Mouse (Mus musculus): ENCODE results near the gene Slc9c1.

Slc9c1 gene

DNA sequence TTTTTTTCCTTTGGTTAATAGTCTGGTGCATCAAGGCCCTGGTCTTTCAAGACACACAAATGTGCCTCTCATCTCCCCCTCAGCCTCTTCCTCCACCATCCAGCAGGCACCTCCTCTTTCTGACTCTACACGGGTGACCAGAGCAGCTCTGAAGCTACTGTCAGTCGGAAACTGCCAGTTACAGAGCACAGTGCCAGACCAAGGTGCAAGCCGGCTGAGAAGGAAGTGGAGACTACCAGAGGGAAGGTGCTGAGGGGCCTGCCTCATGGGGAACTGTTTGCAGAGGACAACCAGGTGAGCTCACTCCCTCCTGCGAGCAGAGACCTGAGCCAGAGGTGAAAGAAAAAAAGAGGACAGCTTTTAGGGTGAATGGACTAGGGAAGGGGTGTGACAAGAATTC is 75.2 kb downstream of the Slc9c1 start, which contains the start of gene Gcsam:
TSS of gene Gcsam (plus strand) at position 114 of the 400 bp plus-strand sequence.
- Histone ChIP-seq H3K36me3 (ENCODE audit: insufficient read depth, low read length) (no peaks in the 10 kb centered on the region), H3K4me1 (replicated peaks; ENCODE audit: low read depth, low read length) (peaks cover 13% of the 10 kb centered on the region; the same call in 1 of the 2 replicates), H3K9me3 (ENCODE audit: low read length) (no peaks in the 10 kb centered on the region), H3K27me3 (ENCODE audit: insufficient read depth, low read length) (no peaks in the 10 kb centered on the region), H3K4me3 (replicated peaks; ENCODE audit: low read length) (no peak within 1 kb of the TSS)
- TF ChIP-seq POU5F1 (IDR thresholded peaks at IDR 0.05; ENCODE audit: borderline replicate concordance, low read length) (no peak), CTCF (conservative IDR thresholded peaks at IDR 0.05; ENCODE audit: low read length) (no peak), NANOG (IDR thresholded peaks at IDR 0.05; ENCODE audit: borderline replicate concordance, low read length) (no peak)

DNA sequence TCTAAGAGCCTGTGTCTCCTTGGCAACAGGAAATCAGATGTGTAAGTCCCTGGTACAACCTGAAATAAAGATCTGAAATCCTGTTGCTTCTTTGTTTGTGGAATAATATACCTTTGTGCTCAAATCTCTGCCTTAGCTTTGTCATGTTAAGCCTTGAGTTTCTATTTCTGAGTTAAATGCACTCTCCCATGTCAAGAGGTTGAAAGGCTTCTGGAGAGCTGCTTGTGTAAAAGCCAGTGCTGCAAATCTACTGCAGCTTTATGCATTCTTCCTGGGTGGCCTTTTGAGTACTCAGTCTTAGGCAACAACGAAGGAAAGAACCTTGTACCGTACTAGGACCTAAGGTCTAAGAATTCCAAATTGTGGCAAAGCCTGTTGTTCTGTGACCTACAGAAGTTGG is 78.1 kb downstream of the Slc9c1 start:
- Histone ChIP-seq H3K36me3 (ENCODE audit: insufficient read depth, low read length) (no peaks in the 10 kb centered on the region), H3K4me3 (replicated peaks; ENCODE audit: low read length) (no peak overlapping the region), H3K4me1 (replicated peaks; ENCODE audit: low read depth, low read length) (peaks cover 13% of the 10 kb centered on the region; the same call in 1 of the 2 replicates), H3K27me3 (ENCODE audit: insufficient read depth, low read length) (no peaks in the 10 kb centered on the region), H3K9me3 (ENCODE audit: low read length) (no peaks in the 10 kb centered on the region)
- TF ChIP-seq POU5F1 (IDR thresholded peaks at IDR 0.05; ENCODE audit: borderline replicate concordance, low read length) (no peak), NANOG (IDR thresholded peaks at IDR 0.05; ENCODE audit: borderline replicate concordance, low read length) (peak; percentile 78; the same call in 1 of the 2 replicates)

DNA sequence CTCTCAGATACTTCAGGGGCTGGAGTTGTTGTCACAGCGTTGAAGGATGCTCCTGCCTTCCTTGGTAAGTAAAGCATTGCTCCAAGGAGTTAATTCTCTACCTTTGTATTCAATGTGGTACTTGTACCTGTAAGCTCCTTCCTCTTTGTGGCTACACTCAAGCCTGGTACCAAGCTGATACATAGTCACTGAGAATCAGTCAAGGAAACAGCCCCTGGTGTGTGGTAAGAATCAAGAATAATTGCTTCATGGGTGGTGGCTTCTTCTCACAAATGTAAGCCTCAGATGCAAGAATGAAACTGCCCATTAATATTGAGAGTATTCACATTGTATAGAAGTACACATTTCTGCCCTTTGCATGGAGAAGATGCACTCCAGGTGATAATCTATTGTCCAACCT is 80.8 kb downstream of the Slc9c1 start:
- Histone ChIP-seq H3K36me3 (ENCODE audit: insufficient read depth, low read length) (no peaks in the 10 kb centered on the region), H3K27me3 (ENCODE audit: insufficient read depth, low read length) (no peaks in the 10 kb centered on the region), H3K4me3 (replicated peaks; ENCODE audit: low read length) (no peak overlapping the region), H3K4me1 (replicated peaks; ENCODE audit: low read depth, low read length) (peaks cover 8% of the 10 kb centered on the region; the same call in 1 of the 2 replicates), H3K9me3 (ENCODE audit: low read length) (no peaks in the 10 kb centered on the region)
- TF ChIP-seq NANOG (IDR thresholded peaks at IDR 0.05; ENCODE audit: borderline replicate concordance, low read length) (no peak), CTCF (conservative IDR thresholded peaks at IDR 0.05; ENCODE audit: low read length) (no peak), POU5F1 (IDR thresholded peaks at IDR 0.05; ENCODE audit: borderline replicate concordance, low read length) (no peak)

DNA sequence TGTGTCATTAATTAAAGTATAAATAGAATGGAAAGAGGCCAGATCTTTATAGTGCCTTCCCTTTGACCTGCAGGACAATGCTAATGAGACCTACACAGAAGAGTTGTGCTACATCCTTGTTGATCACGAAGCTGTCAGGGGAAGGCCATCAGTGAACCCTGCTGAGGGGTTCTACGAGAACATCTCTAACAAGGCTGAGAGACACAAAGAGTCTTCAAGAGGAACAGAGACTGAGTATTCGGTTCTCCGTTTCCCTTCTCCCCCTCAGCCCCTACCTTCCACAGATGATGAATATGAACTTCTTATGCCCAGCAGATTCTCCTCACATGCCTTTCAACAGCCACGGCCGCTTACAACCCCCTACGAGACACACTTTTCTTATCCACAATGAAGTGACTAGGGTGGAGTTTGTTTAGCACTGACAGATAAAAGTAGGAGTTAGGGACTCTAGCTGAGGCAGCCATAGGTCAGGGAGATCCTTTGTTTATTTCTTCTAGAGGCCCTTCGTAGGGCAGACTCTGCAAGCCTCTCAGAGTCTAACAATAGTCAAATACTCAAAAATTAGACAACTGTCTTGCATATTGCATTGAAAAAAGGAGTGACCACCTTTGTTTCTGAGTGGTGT is 84.8 kb downstream of the Slc9c1 start:
- no peak overlapping the region for H3K4me3 ChIP-seq (replicated peaks; ENCODE audit: low read length)
- no peaks in the 10 kb centered on the region for H3K36me3 ChIP-seq (ENCODE audit: insufficient read depth, low read length)
- H3K4me1 ChIP-seq (replicated peaks; ENCODE audit: low read depth, low read length) = no peaks in the 10 kb centered on the region
- no peaks in the 10 kb centered on the region for H3K9me3 ChIP-seq (ENCODE audit: low read length)
- TF ChIP-seq POU5F1 (IDR thresholded peaks at IDR 0.05; ENCODE audit: borderline replicate concordance, low read length) = no peak
- TF ChIP-seq NANOG (IDR thresholded peaks at IDR 0.05; ENCODE audit: borderline replicate concordance, low read length) = no peak
- no peak for TF ChIP-seq CTCF (conservative IDR thresholded peaks at IDR 0.05; ENCODE audit: low read length)
- no peaks in the 10 kb centered on the region for H3K27me3 ChIP-seq (ENCODE audit: insufficient read depth, low read length)

DNA sequence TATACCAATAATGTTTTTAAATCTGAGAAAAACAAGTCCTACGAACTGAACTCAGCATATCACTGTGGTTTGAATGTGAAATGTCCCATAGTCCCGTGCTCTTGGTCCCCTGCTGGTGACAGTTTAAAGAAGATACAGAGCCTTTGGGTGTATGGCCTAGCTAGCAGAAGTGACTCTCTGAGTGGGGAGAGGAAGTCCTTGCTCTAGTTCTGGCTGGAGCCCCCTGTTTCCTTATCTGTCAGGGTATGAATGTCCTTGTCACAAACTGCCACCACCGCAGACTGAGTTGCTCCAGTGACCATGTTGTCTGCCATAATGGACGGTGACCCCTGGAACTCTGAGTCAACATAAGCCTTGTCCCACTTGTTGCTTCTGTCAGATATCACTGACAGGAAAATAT is 88.1 kb downstream of the Slc9c1 start:
- no peaks in the 10 kb centered on the region for H3K9me3 ChIP-seq (ENCODE audit: low read length)
- no peaks in the 10 kb centered on the region for H3K27me3 ChIP-seq (ENCODE audit: insufficient read depth, low read length)
- no peaks in the 10 kb centered on the region for H3K4me1 ChIP-seq (replicated peaks; ENCODE audit: low read depth, low read length)
- TF ChIP-seq CTCF (conservative IDR thresholded peaks at IDR 0.05; ENCODE audit: low read length) (no peak), NANOG (IDR thresholded peaks at IDR 0.05; ENCODE audit: borderline replicate concordance, low read length) (no peak), POU5F1 (IDR thresholded peaks at IDR 0.05; ENCODE audit: borderline replicate concordance, low read length) (no peak)
- no peaks in the 10 kb centered on the region for H3K36me3 ChIP-seq (ENCODE audit: insufficient read depth, low read length)
- H3K4me3 ChIP-seq (replicated peaks; ENCODE audit: low read length) = no peak overlapping the region

DNA sequence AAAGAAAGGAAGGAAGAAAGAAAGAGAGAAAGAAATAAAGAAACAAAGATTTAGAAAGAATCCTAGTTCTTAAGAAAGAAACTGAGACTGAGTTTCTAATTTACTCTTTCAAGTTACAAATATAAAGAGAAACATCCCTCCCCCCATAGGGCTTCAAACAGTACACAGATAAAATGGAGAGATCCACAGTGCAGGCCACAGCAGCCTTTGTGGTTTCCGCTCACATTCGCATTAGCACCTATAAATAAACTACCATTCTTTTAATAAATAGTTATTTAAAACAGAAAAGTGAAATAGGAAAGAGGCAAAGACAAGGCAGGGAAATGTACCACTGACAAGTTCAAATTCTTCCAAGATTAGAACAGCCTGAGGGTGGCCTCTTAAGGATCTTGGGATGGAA is 89.7 kb downstream of the Slc9c1 start:
- H3K4me1 ChIP-seq (replicated peaks; ENCODE audit: low read depth, low read length) = no peaks in the 10 kb centered on the region
- no peak overlapping the region for H3K4me3 ChIP-seq (replicated peaks; ENCODE audit: low read length)
- H3K27me3 ChIP-seq (ENCODE audit: insufficient read depth, low read length) = no peaks in the 10 kb centered on the region
- no peaks in the 10 kb centered on the region for H3K36me3 ChIP-seq (ENCODE audit: insufficient read depth, low read length)
- no peak for TF ChIP-seq CTCF (conservative IDR thresholded peaks at IDR 0.05; ENCODE audit: low read length)
- no peak for TF ChIP-seq POU5F1 (IDR thresholded peaks at IDR 0.05; ENCODE audit: borderline replicate concordance, low read length)
- no peak for TF ChIP-seq NANOG (IDR thresholded peaks at IDR 0.05; ENCODE audit: borderline replicate concordance, low read length)
- H3K9me3 ChIP-seq (ENCODE audit: low read length) = no peaks in the 10 kb centered on the region

DNA sequence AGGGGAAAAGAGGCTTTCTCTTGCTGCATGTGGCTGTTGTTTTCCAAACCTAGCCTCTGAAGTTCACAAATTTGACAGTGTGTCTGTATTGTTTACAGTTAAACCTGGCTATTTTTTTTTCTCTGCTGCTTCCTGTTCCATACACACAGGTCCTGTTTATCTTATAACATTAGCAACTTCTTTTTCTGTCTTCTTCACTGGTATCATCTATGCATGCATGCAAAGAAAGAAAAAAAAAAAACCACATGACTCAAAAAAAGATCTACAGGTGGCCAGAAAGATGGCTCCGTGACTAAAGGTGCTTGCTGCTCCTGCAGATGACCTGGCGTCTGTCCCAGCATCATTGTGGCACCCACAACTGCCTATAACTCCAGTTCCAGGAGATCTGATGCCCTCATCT is 90.2 kb downstream of the Slc9c1 start:
- H3K4me3 ChIP-seq (replicated peaks; ENCODE audit: low read length) = no peak overlapping the region
- H3K4me1 ChIP-seq (replicated peaks; ENCODE audit: low read depth, low read length) = no peaks in the 10 kb centered on the region
- H3K9me3 ChIP-seq (ENCODE audit: low read length) = no peaks in the 10 kb centered on the region
- H3K36me3 ChIP-seq (ENCODE audit: insufficient read depth, low read length) = no peaks in the 10 kb centered on the region
- no peaks in the 10 kb centered on the region for H3K27me3 ChIP-seq (ENCODE audit: insufficient read depth, low read length)
- TF ChIP-seq CTCF (conservative IDR thresholded peaks at IDR 0.05; ENCODE audit: low read length) (no peak), POU5F1 (IDR thresholded peaks at IDR 0.05; ENCODE audit: borderline replicate concordance, low read length) (no peak)

DNA sequence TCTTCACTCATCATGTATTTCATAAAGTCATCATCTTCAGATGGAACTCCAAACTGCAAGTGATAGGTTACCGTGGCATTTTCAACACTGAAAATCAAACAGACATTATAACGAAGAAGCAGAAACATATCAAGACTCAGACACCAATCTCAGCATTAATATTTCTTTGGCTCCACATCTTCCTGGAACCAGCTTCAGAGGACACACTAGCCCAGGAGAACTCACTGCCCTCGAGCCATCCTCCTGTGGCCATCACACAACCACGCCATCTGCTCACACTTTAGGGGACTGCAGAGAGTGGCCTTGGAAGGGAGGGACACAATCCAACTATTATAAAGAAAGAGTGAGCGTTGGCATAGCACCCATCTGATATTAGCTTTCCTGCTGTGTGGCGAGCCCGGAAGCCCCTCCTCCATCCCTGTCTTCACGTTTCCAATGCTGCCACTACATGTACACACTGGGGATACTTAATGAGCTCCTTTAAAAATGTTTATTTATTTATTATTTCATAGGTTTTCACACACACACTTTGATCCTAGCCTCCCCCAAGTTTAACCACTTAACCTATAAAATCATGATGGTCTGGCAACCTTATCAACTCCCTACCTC is 94.5 kb downstream of the Slc9c1 start:
- TF ChIP-seq POU5F1 (IDR thresholded peaks at IDR 0.05; ENCODE audit: borderline replicate concordance, low read length) (no peak), CTCF (conservative IDR thresholded peaks at IDR 0.05; ENCODE audit: low read length) (no peak), NANOG (IDR thresholded peaks at IDR 0.05; ENCODE audit: borderline replicate concordance, low read length) (no peak)
- Histone ChIP-seq H3K4me3 (replicated peaks; ENCODE audit: low read length) (no peak overlapping the region), H3K4me1 (replicated peaks; ENCODE audit: low read depth, low read length) (no peaks in the 10 kb centered on the region), H3K9me3 (ENCODE audit: low read length) (no peaks in the 10 kb centered on the region), H3K27me3 (ENCODE audit: insufficient read depth, low read length) (no peaks in the 10 kb centered on the region), H3K36me3 (ENCODE audit: insufficient read depth, low read length) (no peaks in the 10 kb centered on the region)

All from E14TG2a.4 (cell line).